Mouse (Mus musculus) T-cell, adult 66 days (primary cell): ENCODE data around the gene C1rb. TPM values are rescaled to one million over a fixed set of nuclear protein-coding genes. Genes with fewer than 3 reads are reported as not detected.

Source experiments
- total RNA-seq, 2 experiments: library from RNA; stranded (reverse); gene quantifications; 3 replicates in 1 of 2; 4 replicates in 1 of 2; pipeline ENCODE4 v1.2.4; 2023

The C1rb gene
- total RNA-seq, result not detected

GRCm38 (mm10) chr6:124570026-124570425 lies at the start of gene C1rb:
Gene C1rb (plus strand): TSS chr6:124570294.

GRCm38 (mm10) chr6:124542284-124542683 lies 27.8 kb upstream of the C1rb start, which contains the start of gene C1s1:
Gene C1s1 (minus strand): TSS chr6:124542359.

Other genes with a start within 250 kb of the C1rb start
- 10 to 100 TPM; 69.1 to 75.2 TPM for gene Pex5, start 155.2 kb upstream of the C1rb start, total RNA-seq
- gene Clstn3, start 105.5 kb upstream of the C1rb start, total RNA-seq, result 10 to 100 TPM; 88.9 to 98.8 TPM
- gene C1rl, start 77.2 kb upstream of the C1rb start, total RNA-seq, result not detected
- gene C1ra, start 57.9 kb upstream of the C1rb start, total RNA-seq, result not detected
- gene C1s1, start 27.9 kb upstream of the C1rb start, total RNA-seq, result not detected
- gene C1s2, start 65.8 kb downstream of the C1rb start, total RNA-seq, result not detected
- gene Lpcat3, start 92.7 kb downstream of the C1rb start, total RNA-seq, result 10 to 100 TPM; 72.3 to 77.4 TPM
- gene Emg1, start 141.9 kb downstream of the C1rb start, total RNA-seq, result 100 to 1,000 TPM; 187 to 191 TPM
- 100 to 1,000 TPM; 161 to 164 TPM for gene Phb2, start 142.0 kb downstream of the C1rb start, total RNA-seq
- gene Ptpn6, start 168.4 kb downstream of the C1rb start, total RNA-seq, result 100 to 1,000 TPM; 173 to 199 TPM
- 100 to 1,000 TPM; 302 to 314 TPM for gene Grcc10, start 171.1 kb downstream of the C1rb start, total RNA-seq
- gene Gm45234, start 185.7 kb downstream of the C1rb start, total RNA-seq, result 1 to 10 TPM in 1 of 2 experiments, not detected in 1; 6.9 TPM
- gene Atn1, start 186.2 kb downstream of the C1rb start, total RNA-seq, result 100 to 1,000 TPM; 134 to 156 TPM
- 1 to 10 TPM; 3.3 to 3.8 TPM for gene Eno2, start 199.4 kb downstream of the C1rb start, total RNA-seq
- 10 to 100 TPM in 1 of 2 experiments, 1 to 10 TPM in 1; 6.7 to 10.5 TPM for gene Lrrc23, start 209.4 kb downstream of the C1rb start, total RNA-seq
- gene Spsb2, start 238.4 kb downstream of the C1rb start, total RNA-seq, result 1 to 10 TPM; 1.1 to 3.6 TPM
- 10 to 100 TPM; 37.5 to 43.1 TPM for gene Tpi1, start 244.0 kb downstream of the C1rb start, total RNA-seq